Mouse (Mus musculus) testis, postnatal 10 days (tissue): ENCODE measurements around the gene Mkln1.

Experiments
- DNase-seq: peaks from one replicate; pipeline ENCODE4 v3.0.0; 2021; ENCODE audit warnings: low spot score

Gene Mkln1

DNA sequence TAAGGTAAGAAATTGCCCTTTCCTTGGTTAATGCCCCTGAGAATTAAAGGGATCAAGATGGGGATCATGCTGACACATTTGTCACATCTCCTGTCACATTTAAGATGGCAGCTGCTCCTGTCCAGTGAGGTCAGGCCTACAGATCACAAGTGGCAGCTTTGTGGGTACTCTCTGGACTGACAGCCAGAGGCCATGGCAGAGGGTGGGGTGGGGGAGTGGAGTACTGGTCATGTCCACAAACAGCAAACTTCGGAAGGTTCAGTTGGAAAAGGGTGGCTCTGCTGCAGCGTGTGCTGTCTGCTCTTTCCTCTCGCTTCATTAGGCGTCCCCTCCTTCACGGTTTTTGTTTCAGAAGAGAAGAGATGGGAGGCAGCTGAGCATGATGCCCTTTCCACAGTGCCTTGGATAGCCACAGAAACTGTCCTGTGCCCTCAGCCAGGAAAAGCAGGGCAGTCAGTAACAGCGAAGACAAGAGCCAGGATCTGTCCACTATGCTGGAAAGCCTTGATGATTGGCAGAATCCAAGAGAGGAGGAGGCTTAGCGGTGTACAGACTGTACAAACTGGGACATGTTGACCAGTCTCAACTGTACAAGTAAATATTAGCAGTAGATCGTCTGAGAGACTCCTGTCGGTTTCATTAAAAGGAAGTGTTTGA lies 119.3 kb downstream of the Mkln1 start:
- DNase-seq = no peak

DNA sequence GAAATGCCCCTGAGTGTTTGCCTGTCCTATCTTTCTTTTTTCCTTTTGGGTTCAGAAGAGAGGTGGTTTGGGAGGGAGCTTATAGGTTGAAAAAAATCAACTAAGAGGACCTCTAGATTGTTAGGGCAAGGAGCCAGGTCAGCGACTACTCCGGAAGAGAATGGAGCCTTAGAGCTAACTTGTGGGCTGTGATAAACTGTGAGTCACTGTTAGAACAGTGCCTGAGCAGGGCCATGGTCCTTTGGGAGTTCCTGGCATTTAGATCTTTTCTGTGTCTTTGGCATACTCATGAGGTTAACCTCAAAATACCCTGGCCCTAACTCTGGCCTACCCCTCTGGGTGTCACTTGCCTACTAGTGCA lies 119.8 kb downstream of the Mkln1 start:
- no peak for DNase-seq

DNA sequence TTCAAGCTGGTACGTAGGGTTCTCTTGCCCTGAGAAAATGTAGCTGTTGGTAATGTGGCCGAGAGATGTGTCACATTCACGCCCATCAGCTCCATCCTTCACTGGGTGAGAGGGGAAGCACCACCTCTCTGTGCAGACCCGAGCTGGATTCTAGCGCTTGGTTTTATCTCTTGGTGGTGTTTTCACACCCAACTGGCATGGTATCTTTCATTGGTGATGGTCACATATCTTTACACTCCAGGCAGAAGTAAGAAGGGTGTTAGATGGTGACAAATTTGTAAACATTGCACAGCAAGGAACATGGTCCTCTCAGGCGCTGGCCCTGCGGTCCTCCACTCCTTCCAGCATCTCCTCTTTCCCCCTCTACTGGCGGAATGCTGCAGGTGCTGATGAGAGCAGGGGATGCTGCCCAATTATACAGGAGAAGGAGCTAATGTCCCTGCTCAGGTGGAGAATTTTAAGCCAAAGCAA lies 120.5 kb downstream of the Mkln1 start:
- peak; percentile 60 for DNase-seq

DNA sequence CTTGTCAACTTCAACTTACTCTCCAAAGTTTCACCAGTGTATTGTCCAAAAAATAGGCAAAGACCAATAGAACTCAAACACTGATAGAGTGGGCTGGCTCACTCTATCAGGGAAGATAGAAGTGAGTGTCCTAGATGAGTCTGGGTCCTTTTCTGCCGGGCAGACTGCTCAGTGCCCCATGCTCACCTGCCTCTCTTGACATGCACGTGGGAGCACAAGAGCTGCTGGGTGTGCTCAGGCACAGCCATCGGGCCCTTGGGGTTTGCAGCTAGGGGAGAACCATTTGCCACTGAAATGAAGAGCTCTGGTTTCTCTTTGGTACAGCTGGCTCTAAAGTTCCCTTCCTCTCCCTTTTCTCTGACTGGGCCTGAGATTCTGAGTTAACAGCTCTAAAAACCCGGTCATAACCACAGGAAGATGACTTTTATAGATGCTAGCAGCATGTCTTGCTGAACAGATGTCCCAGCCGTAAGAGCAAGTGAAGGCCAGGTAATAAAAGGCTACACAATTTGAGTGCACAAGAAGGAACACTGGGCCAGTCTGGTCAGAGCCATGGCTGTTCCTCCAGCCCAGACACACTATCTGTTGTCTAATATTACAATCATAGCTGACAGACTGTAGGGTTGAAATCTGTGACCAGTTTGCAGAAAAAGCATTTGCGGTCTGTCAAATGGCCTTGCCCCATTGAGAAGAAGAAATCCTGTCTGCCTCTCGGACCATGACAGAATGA lies 122.1 kb downstream of the Mkln1 start:
- no peak for DNase-seq

DNA sequence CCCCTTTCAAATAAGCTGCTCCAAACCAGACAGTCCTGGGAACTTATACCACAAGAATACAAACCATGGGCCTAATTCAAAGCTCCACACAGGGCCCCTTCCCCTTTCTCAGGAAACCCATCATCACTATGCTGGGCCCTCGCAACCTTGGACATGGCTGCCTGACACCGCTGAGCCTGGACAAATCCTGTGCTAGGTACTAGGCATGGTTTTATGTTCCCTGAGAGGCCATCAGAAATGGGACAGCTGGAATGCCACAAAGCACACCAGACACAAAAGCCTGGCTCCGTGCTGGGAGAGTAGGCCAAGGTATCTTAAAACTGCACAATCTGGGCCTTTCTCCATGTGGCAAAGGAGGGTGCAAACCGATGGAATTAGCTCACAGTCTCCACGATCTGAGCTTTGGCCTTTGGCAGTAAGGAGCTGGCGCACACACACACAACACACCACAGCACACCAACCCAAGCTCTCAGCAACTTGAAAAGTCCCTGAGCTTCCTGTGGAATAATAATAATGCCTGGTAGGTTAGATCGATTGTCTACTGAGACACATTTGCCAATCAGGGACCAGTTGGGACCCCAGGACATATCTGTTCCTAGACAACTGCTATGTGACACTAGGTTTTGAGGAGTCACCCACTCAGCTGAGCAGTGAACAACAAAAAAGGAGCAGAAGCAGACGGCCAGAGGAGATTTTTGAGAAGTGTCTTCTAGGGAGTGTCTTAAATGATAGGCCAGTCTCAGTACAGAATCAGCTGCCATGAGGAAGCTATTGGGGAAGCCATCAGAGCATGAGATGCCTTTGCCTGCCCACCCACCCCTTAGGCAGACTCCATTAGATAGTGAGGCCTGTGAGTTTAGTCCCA lies 123.2 kb downstream of the Mkln1 start:
- no peak for DNase-seq

DNA sequence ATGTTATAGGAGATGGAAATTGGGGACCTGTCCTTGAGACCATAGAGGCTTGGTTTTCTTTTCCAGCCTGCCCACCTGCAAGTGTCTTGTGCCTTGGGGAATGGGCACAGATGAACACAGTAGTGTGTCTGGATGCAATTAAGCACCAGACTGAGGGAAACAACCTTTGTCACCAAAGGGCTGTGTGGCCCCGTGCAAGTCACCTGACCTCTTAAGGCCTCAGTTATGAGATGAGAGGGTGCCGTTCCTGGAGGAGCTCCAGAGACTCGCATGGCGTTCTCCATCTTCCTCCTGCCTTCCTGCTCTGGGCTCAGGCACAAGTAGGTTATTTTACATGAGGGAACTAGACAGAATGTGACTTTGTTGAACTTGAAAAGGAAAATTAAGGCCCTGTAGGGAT lies 123.9 kb downstream of the Mkln1 start:
- no peak for DNase-seq

DNA sequence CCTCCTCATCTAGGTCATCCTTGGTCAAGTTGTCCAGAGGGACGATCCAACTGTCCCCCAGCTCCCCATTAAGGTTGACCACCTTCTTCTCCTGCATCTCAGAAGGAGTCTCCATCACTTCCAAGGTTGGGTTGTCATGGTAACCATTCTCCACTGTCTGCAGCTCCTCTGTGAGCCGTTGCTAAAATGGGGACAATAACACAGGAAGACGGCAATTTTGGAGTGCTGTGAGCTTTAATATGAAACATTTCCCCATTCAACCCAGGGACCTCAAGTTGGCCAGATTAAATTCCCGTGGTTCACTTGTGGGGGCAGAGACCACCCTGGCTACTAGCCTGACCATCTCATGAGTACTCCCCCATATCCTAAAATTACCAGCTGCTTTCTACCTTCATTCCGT lies 124.5 kb downstream of the Mkln1 start:
- no peak for DNase-seq

DNA sequence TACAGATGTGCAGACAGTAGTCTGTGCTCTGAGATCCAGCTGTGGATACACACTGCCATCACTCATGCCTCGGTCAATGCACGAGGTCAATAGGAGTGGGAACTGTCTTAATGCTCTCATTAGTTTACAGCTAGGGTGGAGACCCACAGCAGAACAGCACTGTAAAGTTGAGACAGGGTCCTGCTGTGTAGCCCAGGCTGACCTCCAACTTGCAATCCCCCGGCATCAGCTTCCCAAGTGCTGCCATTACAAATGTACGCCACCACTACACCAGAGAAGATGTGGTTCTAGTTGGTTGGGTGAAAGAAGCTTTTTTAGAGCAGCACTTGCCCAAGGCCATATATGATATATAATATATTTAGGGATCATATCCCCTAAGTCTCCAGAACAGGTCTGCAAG lies 125.1 kb downstream of the Mkln1 start:
- no peak for DNase-seq

DNA sequence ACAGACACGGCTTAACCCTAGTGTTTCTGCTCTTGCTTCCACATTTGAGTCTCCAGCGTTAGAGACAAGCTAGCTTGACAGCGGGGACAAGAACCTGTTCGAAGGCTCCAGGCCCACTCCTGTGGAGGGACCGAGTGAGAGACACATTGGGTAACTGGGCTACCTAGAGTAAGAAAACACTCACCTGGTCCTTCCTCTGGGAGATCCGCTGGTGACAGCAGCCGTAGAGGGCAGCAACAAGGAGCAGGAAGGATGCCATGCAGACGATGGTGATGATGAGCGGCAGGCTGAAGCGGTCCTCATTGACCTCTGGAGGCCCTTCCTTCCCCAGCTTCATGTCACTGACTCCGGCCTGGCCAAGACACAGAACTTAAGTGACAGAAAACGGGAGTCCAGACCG lies 125.6 kb downstream of the Mkln1 start:
- DNase-seq = no peak

DNA sequence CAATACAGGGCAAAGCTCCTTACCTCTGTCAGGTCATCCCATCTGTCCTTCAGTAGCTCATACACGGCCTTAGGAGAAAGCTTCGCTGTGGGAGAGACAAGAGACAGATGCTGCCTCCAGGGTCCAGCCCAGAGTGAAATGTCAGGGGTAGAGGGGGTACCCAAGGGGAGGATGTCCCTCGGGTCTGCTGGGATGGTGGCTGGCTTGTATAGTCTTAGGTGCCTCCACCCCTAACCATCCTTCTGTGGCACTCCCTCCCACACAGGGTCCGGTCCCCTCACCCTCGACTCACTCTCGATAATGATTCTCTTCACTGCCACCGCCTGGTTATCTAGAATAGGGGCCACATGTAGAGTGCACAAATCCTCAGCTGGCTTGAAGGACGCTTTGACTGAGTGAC lies 126.1 kb downstream of the Mkln1 start:
- no peak for DNase-seq

DNA sequence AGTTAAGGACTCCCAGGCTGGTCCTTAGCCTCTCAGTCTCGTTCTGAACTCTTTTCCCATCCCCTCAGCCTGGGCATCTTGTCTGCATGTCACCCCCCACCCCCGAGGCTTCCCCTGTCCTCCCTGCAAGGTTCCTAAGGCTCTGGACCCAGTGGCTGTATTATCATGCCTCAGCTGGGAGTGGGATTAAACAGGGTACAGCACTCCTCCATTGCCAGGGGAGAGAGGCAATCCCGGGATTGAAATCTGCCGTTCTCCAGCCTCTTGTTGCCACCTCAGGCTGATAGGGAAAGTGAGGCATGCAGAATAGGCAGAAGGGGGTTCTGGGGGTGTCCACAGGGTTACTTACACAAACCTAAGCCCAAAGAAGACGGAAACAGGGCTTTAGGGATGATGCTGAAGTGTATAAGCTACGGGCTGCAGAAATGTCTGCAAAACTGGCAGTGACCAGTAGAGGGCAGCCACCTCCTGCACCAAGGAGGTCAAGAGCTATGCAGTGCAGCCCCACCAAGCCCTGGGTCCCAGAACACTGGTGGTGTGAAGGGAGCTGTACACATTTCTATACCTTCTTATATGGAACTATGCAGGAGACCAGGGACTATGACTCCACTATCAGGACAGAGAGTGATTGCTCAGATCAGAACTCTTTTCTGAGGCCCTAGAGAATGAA lies 126.8 kb downstream of the Mkln1 start:
- DNase-seq = peak; percentile 77

DNA sequence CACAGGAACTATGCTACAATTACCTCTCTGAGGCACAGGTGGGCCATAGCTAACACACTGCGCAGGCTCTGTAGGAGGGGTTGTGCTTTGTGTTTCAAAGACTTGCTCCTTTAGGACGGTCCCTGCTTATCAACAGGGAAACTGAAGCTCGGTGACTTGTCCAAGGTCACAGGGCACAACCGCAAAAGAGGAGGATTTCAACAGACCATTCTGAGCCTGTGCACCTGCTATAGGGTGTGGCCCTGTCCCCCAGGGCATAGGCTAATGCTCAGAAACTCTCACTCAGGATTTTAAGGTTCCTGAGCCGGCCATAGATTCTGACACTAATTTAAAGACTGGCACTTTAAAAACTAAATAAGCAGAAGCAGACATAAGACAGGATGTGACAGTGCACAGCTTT lies 128.4 kb downstream of the Mkln1 start:
- no peak for DNase-seq

DNA sequence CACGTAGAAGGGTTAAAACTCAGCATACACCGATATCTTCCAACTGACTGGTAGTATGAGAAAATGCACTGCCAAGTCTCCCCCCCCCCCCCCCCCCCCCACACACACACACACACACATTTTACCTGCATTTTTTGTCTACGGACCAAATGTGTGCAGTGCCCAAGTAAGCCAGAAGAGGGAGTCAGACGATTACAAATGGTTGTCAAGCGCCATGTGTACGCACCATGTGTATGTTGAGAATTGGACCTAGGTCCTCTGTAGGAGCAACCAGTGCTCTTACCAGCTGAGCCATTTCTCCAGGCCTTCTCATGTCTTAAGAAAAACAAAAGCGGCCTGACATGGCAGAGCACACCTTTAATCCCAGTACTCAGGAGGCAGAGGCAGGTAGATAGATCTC lies 129.4 kb downstream of the Mkln1 start:
- peak; percentile 73 for DNase-seq

DNA sequence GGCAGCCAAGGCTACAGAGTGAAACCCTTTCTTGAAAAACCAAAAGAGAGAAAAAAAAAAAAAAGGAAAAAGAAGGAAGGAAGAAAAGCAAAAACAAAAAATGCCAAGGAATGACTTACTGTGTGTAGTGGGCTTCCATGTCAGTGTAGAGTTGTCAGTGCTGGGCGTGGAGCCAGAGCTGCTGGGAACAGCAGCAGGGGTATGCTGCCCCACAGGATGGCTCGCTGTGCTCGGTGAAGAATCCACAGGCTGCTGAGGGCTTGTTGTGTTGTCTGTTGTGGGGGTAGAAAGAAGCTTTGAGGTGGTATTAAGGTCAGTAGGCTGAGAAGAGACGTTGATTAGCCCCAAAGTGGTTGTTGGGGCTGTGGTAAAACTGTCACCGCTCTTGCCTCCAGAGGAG lies 129.8 kb downstream of the Mkln1 start:
- DNase-seq = no peak

DNA sequence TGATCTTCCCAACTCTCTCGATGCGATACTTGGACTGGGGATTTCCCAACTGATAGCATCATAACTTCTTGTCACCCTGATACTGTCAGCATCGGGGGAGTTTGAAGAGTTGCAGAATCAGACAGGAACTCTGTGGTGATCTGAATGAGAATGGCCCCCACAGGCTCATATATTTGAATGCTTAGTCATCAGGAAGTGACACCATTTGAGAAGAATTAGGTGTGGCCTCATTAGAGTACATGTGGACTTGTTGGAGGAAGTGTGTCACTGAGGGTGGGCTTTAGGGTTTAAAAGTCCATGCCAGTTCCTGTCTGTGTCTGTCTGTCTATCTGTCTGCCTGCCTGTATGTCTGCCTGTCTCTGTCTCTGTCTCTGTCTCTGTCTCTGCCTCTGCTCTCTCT lies 133.3 kb downstream of the Mkln1 start:
- DNase-seq = no peak

DNA sequence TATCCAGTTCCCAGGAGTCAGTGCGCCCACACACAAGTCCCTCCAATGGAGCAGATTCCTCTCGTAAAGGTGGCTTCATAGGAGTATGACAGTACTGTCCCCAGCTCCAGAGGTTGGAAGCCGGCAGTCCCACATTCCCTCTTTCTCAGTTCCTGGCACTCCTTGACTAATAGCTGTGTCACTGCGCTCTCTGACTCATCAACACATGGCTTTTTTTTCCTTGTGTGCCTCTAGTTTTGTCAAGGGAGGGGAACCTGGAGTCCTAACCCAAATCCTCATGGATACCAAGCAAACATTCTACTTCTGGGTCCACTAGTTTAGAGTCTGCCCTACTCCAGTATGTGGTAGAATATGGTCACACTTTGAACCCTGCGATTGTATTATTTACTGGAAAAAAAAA lies 136.2 kb downstream of the Mkln1 start:
- no peak for DNase-seq

DNA sequence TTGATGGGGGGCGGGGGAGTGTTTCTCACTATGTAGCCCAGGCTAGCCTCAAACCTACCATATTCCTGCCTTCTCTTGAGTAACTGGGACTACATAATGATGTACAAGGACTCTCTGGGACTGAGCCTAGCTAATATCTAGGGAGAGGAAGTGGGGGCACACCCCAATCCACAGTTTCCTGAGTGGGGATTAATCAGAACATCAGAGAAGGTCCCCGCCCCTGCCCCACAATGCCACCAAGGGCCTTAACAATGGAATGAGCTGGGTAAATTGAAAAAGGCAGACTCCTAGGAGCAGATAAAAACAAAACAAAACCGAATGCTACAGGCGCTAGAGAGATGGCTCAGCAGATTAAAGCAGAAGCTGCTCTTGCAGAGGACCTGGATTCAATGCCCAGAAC lies 138.7 kb downstream of the Mkln1 start:
- DNase-seq = no peak

DNA sequence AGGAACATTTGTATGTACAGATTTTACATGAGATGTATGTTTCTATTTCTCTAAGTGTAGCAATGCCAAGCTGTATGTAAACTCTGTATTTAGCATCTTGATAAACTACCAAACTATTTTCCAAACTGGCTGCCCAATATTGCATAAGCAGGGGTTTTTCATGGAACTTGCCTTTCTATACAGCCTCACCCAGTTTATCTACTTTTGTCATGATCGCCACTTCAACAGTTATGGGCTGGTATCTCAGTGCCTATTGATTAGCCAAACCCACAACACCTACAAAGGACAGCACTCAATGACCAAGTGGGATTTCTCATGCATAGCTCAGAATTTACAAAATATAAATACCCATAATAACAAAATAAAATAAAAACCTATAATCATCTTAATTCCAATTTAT lies 139.6 kb downstream of the Mkln1 start:
- no peak for DNase-seq

DNA sequence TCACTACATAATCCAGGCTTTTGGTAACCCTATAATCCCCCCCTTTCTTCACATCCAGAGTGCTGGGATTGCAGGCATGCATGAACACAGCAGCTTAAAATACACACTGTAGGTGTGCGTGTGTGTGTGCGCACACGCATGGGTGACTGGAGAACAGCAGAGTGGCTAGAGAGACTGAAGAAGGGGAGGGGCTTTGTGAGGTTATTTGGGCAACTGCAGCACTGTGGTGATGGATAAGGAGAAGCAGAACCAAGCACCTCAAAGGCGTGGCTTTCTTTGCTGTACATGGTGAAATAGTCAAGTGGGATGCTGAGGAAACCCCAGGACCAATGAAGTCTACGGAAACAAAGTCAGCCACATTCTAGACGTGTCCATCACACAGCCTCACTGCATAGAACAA lies 141.5 kb downstream of the Mkln1 start:
- no peak for DNase-seq

DNA sequence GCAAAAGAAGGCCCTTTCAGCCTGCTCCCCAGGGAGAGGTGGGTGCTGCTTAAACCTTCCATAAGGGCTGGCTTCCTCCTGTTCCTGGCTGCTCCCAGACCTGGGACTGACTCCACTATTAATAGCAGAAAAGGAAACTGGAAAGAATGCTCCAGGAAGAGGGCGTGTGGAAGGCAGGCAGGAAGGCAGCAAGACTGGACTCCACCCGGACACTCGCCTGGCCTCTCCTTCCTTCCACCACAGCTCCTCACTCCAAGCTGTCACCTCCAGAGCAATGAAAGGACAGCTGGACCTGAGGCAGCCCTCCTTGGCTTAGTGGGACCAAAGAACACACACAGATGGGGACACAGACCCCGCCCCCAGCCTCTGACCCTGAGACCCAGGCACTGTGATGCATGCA lies 145.8 kb downstream of the Mkln1 start:
- DNase-seq = no peak

DNA sequence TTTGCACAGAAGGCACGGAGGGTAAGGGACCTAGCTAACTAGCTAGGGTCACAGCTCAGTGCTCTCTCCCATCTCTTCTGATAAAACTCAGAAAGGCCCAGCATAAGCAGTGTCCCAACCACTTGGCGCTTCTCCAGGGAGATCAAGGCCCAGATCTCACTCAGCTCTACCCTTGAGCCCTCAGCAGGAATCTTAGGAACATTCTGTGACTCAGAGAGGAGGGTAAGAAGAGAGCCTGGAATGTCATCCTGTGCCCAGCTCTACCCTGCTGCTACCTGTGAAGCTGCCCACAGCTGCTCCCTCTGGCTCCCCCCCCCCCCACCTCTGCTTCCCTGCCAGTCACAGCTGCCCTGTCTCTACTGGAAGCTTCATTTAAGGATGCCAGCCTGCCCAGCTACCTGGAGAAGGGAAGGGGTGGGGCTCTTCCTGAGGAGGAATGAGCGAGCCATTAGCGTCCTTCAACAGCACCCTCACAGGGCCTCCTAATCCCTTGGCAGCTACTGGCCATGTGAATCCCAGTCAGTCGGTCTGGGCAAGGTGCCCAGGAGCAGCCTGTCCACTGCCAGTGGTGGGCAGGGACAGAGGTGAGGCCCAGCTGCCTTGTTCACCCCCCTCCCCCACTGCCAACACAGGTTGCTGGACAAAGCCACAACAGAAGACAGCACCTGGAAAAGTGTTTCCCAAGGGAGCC lies 151.0 kb downstream of the Mkln1 start:
- peak; percentile 69 for DNase-seq
